Mouse (Mus musculus): ENCODE measurements around the gene Rere. TPM values are rescaled to one million over a fixed set of nuclear protein-coding genes. Genes with fewer than 3 reads are reported as not detected.
A peak's percentile ranks its signal among the peaks of the same experiment; 100 is the strongest.
"Not testable (repeated sequence)": the region's sequence is repeated elsewhere in the genome, so short reads cannot be mapped to it uniquely, and the experiment has no call there.

Gene Rere
- polyA plus RNA-seq, 1 experiment from 2014 or later: 31.9 TPM

DNA sequence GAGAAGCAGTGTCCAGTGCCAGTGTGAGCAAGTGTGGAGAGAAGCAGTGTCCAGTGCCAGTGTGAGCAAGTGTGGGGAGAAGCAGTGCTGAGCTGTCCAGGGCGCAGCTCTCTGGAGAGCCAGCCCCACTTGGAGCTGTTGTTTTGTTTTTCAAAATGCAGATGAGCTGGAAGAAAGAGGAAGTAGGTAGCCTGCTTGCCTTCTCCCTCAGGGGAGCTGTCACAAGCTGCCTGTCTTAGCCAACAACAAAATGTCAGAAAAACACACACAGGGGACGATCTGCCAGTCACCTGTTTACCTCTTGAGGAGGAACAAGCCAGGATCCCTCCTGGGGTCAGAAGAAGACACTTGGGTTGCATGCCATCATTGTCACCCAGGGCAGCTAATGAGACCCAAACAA, 204.7 kb downstream of the Rere start:
- 29% methylated on average over 2 of the region's 2 CpGs for WGBS
- ATAC-seq (ENCODE audit: borderline replicate concordance, extremely low read depth, low FRiP score, low TSS enrichment): no peak
- H3K4me2 ChIP-seq: no peak overlapping the region
- peaks cover 27% of the 10 kb centered on the region for H3K4me1 ChIP-seq
- no peaks in the 10 kb centered on the region for H3K9me3 ChIP-seq
- H3K36me3 ChIP-seq: 0 out of 2 replicates have a peak, but pooled peaks cover 4% of the 10 kb centered on the region
- H3K27me3 ChIP-seq: no peaks in the 10 kb centered on the region
- no peak overlapping the region for H3K4me3 ChIP-seq
- H3K27ac ChIP-seq: 0 out of 2 replicates have a peak overlapping the region, but pooled peaks have one; percentile 33
- no peak overlapping the region for H3K9ac ChIP-seq

DNA sequence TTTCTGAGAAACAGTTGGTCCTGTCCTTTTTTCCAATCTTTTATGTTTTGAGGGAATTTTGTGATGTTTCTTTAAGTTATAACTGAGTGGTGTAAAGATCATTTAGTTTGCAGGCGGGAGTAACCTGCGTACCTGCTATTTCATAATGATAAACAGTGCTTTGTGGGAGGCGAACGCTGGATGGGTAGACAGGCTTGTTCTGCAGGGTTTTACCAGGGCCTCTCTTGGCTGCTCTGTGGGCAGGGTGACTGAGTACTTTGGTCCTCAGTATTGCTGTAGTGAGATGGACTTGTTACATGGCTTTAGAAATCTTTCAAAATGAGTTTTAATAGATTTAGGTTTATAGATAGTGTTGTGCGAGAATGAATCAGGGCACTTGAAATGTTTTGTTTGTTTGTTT, 205.7 kb downstream of the Rere start:
- no peaks in the 10 kb centered on the region for H3K27me3 ChIP-seq
- H3K4me3 ChIP-seq: no peak overlapping the region
- WGBS: 44% methylated on average over 5 of the region's 5 CpGs
- H3K4me1 ChIP-seq: peaks cover 27% of the 10 kb centered on the region
- H3K9me3 ChIP-seq: no peaks in the 10 kb centered on the region
- no peak overlapping the region for H3K4me2 ChIP-seq
- ATAC-seq (ENCODE audit: borderline replicate concordance, extremely low read depth, low FRiP score, low TSS enrichment): no peak
- H3K9ac ChIP-seq: no peak overlapping the region
- no peaks in the 10 kb centered on the region for H3K36me3 ChIP-seq
- peak overlapping the region; percentile 78; the same call in 1 of the 2 replicates for H3K27ac ChIP-seq

DNA sequence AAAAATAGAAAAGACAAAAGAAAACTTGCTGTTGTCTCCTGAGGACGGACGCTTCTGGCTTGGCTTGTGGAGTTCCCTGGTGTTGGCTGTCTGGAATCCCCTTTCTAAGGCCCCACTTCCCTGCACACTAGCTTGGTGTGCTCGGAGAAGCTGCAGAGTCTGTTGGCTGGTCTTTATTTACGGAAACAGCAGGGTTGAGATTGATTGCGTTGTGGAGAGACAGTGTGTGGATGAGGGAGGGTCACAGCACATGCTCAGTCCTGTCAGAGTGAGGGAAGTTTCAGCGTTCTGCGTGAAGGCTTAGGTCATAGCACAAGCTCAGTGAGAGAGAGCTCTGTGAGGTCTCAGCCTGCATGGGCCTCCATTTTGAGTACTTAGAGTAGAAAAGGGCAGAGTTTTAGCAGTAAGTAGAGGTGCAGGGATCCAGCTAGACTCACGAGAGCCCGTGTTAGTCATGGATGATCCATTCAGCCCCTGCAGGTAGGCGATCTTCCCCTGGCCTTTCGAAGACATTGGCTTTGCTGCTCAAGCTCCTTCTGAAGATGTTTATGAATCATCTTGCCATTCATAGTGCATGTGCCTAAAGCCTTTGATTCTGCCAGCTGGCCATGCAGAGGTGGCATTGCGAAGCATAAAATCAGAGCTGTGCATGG, 206.8 kb downstream of the Rere start:
- Histone ChIP-seq H3K27me3 (no peaks in the 10 kb centered on the region), H3K4me1 (peaks cover 27% of the 10 kb centered on the region), H3K9ac (peak overlapping the region; percentile 36), H3K4me2 (peak overlapping the region; percentile 63), H3K27ac (peak overlapping the region; percentile 78), H3K9me3 (no peaks in the 10 kb centered on the region), H3K4me3 (peak overlapping the region; percentile 32), H3K36me3 (0 out of 2 replicates have a peak, but pooled peaks cover 3% of the 10 kb centered on the region)
- peak; percentile 98 for ATAC-seq (ENCODE audit: borderline replicate concordance, extremely low read depth, low FRiP score, low TSS enrichment)
- 11% methylated on average over 12 of the region's 12 CpGs for WGBS

DNA sequence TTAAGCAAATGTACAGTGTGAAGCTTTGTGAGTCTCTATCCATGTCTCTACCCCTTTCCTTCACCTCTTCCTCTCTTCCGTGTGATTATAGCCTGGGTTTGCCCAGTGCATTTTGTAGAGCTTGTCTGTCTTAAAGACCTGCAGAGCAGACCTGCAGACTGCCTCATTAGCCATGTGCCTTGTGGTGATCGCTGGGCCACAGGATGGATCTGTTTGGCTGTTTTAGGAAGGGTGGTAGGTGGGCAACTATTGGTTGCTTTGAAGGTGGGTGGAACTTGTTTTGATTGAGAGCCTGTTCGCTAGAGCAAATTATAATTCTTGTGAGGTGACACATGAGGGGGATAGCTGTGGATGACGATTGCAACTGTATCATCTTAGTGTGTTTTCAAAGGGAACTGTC, 207.3 kb downstream of the Rere start:
- no peaks in the 10 kb centered on the region for H3K9me3 ChIP-seq
- no peaks in the 10 kb centered on the region for H3K27me3 ChIP-seq
- peak overlapping the region; percentile 78 for H3K27ac ChIP-seq
- peaks cover 27% of the 10 kb centered on the region for H3K4me1 ChIP-seq
- H3K4me2 ChIP-seq: peak overlapping the region; percentile 63
- ATAC-seq (ENCODE audit: borderline replicate concordance, extremely low read depth, low FRiP score, low TSS enrichment): no peak
- peak overlapping the region; percentile 36; the same call in 1 of the 2 replicates for H3K9ac ChIP-seq
- 32% methylated on average over 4 of the region's 4 CpGs for WGBS
- 0 out of 2 replicates have a peak, but pooled peaks cover 3% of the 10 kb centered on the region for H3K36me3 ChIP-seq
- peak overlapping the region; percentile 32 for H3K4me3 ChIP-seq

DNA sequence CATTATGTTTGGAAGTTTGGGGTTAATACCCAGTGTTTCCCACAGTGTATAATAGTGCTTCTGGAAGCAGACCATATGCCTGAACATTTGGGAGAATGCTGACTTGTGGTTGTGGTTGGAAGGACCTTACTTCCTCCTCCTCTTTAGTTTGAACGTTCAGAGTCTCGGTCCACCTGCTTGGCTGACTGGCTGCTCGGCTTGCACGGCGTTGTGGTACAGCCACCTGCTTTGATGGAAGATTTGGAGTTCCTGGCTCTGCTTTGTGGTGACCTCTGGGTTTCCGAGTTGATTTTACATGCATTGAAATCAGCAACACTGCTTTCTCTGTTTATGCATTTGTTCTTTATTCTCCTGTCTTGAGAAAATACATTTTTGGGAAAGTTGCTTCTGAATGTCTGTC, 208.6 kb downstream of the Rere start:
- peaks cover 27% of the 10 kb centered on the region for H3K4me1 ChIP-seq
- H3K4me3 ChIP-seq: no peak overlapping the region
- 74% methylated on average over 6 of the region's 6 CpGs for WGBS
- no peak for ATAC-seq (ENCODE audit: borderline replicate concordance, extremely low read depth, low FRiP score, low TSS enrichment)
- no peaks in the 10 kb centered on the region for H3K27me3 ChIP-seq
- H3K27ac ChIP-seq: no peak overlapping the region
- H3K9ac ChIP-seq: no peak overlapping the region
- H3K36me3 ChIP-seq: 0 out of 2 replicates have a peak, but pooled peaks cover 3% of the 10 kb centered on the region
- no peak overlapping the region for H3K4me2 ChIP-seq
- no peaks in the 10 kb centered on the region for H3K9me3 ChIP-seq

DNA sequence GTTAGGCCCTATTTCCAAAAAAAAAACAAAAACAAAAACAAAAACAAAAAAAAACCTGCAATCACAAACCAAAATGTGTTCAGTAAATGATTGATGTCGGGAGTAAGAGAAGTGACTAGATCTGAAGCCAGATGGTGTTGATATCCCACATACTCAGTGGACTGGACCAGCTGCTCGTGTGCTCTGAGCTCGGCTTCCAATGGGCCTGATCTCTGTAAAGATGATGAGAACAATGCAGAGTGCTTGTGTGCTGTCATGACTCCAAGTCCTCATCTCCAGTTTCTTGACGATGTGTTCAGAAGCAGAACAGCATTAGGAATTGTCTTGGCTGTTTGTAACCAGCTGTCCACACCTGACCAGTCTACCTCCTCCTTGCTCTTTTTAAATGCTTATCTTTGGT, 210.3 kb downstream of the Rere start:
- Histone ChIP-seq H3K27me3 (no peaks in the 10 kb centered on the region), H3K4me1 (peaks cover 20% of the 10 kb centered on the region), H3K4me2 (no peak overlapping the region), H3K36me3 (0 out of 2 replicates have a peak, but pooled peaks cover 3% of the 10 kb centered on the region), H3K27ac (no peak overlapping the region), H3K4me3 (no peak overlapping the region), H3K9ac (no peak overlapping the region), H3K9me3 (no peaks in the 10 kb centered on the region)
- 82% methylated on average over 4 of the region's 4 CpGs for WGBS
- ATAC-seq (ENCODE audit: borderline replicate concordance, extremely low read depth, low FRiP score, low TSS enrichment): no peak

DNA sequence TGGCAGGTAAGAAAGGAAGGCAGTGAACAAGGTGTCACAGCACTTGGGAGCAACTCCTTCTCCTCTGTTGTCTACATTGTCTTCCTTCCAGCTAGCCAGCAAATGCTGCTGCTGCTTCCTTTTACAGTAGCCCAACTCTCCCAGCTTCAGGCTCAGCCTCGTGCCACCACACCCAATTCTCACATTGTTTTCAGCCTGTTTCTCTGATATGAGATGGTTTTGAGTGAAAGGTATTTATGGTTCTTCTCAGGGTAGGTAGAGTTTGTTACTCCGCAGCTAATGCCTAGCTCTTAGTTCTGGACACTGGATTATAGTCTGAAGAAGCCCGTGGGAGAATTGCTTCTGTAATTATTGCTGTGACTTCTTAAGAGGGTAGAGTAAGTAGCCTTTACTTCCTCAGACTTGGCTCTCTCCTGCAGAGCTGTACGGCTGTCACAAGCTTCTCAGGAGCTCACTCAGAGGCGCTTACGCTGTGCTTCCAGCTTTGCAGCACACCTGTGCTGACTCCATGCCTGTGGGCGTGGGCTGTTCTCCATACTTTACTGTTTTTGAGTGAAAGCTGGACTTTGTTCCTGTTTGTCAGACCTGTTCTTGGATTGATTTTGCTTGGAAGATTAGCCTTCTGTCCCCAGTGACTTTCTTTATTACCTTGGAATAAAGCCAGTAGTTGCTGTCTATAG, 212.0 kb downstream of the Rere start:
- Histone ChIP-seq H3K4me1 (peaks cover 6% of the 10 kb centered on the region), H3K4me2 (no peak overlapping the region), H3K9ac (no peak overlapping the region), H3K9me3 (no peaks in the 10 kb centered on the region), H3K27me3 (no peaks in the 10 kb centered on the region), H3K36me3 (0 out of 2 replicates have a peak, but pooled peaks cover 3% of the 10 kb centered on the region), H3K27ac (no peak overlapping the region), H3K4me3 (no peak overlapping the region)
- 72% methylated on average over 7 of the region's 7 CpGs for WGBS
- ATAC-seq (ENCODE audit: borderline replicate concordance, extremely low read depth, low FRiP score, low TSS enrichment): no peak

DNA sequence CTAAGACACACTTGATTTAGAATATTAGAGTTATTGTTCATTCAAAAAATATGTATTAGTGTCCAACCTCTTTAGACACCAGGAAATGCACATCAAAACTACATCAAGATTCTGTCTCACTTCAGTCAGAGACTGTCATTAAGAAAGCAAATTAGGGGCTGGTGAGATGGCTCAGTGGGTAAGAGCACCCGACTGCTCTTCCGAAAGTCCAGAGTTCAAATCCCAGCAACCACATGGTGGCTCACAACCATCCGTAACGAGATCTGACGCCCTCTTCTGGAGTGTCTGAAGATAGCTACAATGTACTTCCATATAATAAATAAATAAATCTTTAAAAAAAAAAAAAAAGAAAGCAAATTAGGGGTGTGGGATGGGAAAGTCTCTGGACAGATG, 212.5 kb downstream of the Rere start:
- H3K4me1 ChIP-seq; H3K9ac ChIP-seq; H3K9me3 ChIP-seq; H3K27ac ChIP-seq; H3K4me3 ChIP-seq; H3K4me2 ChIP-seq; ATAC-seq (ENCODE audit: borderline replicate concordance, extremely low read depth, low FRiP score, low TSS enrichment); H3K27me3 ChIP-seq; H3K36me3 ChIP-seq: not testable (repeated sequence)
- WGBS: 90% methylated on average over 5 of the region's 5 CpGs

DNA sequence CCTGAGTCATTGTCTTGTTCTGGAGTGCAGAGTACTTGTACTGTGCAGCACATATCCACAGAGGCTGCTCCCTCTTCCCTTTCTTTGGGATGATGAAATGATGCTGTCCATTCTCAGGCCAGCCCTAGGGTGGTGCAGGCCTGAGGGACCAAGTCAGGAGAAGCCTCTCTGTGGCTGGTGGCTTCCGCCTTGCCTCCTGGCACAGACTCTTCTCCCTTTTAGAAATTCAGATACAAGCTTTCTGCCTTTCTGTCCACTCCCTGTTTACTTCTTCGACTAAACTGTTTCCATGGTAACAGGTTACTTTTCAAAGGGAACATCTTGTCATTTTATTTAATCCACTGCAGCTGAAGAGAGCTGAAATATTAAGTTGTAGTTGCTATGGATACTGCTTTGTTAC, 214.1 kb downstream of the Rere start:
- 60% methylated on average over 2 of the region's 2 CpGs for WGBS
- Histone ChIP-seq H3K36me3 (peaks cover 4% of the 10 kb centered on the region; the same call in 1 of the 2 replicates), H3K4me1 (no peaks in the 10 kb centered on the region), H3K27me3 (no peaks in the 10 kb centered on the region), H3K9me3 (no peaks in the 10 kb centered on the region), H3K4me2 (no peak overlapping the region), H3K27ac (no peak overlapping the region), H3K9ac (no peak overlapping the region), H3K4me3 (no peak overlapping the region)
- ATAC-seq (ENCODE audit: borderline replicate concordance, extremely low read depth, low FRiP score, low TSS enrichment): no peak

DNA sequence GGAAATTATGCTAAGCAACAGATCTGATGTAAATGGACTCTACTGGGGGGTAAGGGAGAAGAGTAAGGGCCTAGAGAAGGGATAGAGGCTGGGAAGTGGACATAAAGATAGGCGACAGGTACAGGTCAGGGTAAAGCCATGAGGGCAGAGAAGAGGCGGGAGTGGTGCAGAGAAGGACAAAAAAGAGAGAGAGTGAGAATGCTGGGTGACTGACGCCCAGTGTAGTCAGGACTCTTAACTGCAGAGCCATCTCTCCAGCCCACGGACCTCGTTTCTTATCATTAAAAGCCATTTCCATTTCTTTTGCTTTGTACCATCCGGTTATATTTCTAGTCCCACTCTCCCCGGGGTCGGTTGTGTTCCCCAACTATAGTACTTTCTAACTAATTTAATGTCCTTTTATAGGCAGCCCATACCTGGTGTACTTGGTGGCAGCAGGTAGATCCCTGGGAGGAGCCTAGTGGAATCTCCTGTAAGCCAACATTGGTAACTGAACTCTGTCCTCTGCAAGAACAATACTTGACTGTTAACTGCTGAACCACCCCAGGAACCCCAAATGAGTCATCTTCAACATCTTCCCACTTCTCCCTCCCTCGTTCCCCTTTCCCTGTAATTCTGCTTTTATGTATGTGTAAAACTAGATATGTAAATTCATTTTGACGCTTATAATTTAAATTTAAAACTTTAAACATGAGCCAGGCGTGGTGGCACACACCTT, 223.0 kb downstream of the Rere start:
- H3K4me3 ChIP-seq: no peak overlapping the region
- no peaks in the 10 kb centered on the region for H3K9me3 ChIP-seq
- peaks cover 29% of the 10 kb centered on the region for H3K36me3 ChIP-seq
- H3K27me3 ChIP-seq: no peaks in the 10 kb centered on the region
- H3K4me1 ChIP-seq: no peaks in the 10 kb centered on the region
- no peak overlapping the region for H3K9ac ChIP-seq
- no peak overlapping the region for H3K4me2 ChIP-seq
- H3K27ac ChIP-seq: no peak overlapping the region
- no peak for ATAC-seq (ENCODE audit: borderline replicate concordance, extremely low read depth, low FRiP score, low TSS enrichment)
- WGBS: 90% methylated on average over 11 of the region's 11 CpGs

DNA sequence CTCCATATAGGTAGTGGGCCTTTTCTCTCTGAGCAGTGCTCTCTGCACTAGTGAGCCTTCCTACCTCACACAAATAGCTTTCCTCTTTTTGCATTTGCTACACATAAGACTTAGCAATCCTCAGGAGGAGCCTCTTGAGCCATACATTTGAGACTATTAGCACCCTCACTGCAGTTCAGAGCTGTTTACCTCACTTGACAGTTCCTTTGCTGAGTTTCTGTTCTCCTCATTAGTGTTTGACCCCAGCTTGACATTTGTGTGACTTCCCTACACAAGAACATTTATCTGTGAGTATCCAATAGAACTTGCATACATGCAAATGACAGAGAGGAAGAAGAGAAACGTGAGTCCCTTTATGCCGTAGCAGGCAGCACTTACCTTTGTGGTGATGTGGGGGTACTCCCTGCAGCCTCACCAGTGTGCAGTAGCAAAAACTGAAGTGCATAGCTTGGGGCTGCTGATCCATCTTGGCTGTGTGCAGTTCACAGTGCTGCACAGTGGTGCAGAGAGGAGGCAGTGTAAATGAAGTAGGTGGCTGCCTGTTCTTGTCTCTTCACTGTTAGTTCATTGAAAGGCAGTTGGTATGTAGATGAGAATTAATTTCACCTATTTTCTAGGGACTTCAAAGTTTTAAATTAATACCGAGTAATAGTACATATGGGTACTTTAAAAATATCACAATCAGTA, 227.7 kb downstream of the Rere start:
- WGBS: 81% methylated on average over 3 of the region's 3 CpGs
- H3K27me3 ChIP-seq: no peaks in the 10 kb centered on the region

More for the DNA sequence above, 227.7 kb downstream of the Rere start:
- Histone ChIP-seq H3K4me3 (no peak overlapping the region), H3K9me3 (no peaks in the 10 kb centered on the region), H3K36me3 (peaks cover 31% of the 10 kb centered on the region), H3K27ac (no peak overlapping the region), H3K4me1 (no peaks in the 10 kb centered on the region), H3K9ac (no peak overlapping the region), H3K4me2 (no peak overlapping the region)
- no peak for ATAC-seq (ENCODE audit: borderline replicate concordance, extremely low read depth, low FRiP score, low TSS enrichment)
